Mouse (Mus musculus) forelimb bud, embryonic 11.5 days (tissue): ENCODE measurements around the gene Agpat4.
A peak's percentile ranks its signal among the peaks of the same experiment; 100 is the strongest.
"Not testable (repeated sequence)": the region's sequence is repeated elsewhere in the genome, so short reads cannot be mapped to it uniquely, and the experiment has no call there.

Experiments used
- DNase-seq: peaks from one replicate; pipeline ENCODE4 v3.0.0-alpha.2; 2012; ENCODE audit warnings: low read depth, low spot score

The Agpat4 gene

GRCm38 (mm10) chr17:12195137-12195536, 76.6 kb downstream of the Agpat4 start:
- peak; percentile 60 for DNase-seq

- DNase-seq = no peak
Observed at GRCm38 (mm10) chr17:12195604-12196003, 77.1 kb downstream of the Agpat4 start.

- no peak for DNase-seq
Observed at GRCm38 (mm10) chr17:12199933-12200332, 81.4 kb downstream of the Agpat4 start.

GRCm38 (mm10) chr17:12201086-12201485, 82.6 kb downstream of the Agpat4 start:
- no peak for DNase-seq

GRCm38 (mm10) chr17:12203414-12203897, 85.0 kb downstream of the Agpat4 start:
- DNase-seq = peak; percentile 33

- no peak for DNase-seq
Observed at GRCm38 (mm10) chr17:12204246-12204645, 85.7 kb downstream of the Agpat4 start.

GRCm38 (mm10) chr17:12204689-12205014, 86.1 kb downstream of the Agpat4 start:
- DNase-seq = no peak

GRCm38 (mm10) chr17:12205015-12205693, 86.7 kb downstream of the Agpat4 start:
- no peak for DNase-seq

GRCm38 (mm10) chr17:12205694-12206075, 87.2 kb downstream of the Agpat4 start:
- DNase-seq = peak; percentile 33

GRCm38 (mm10) chr17:12206248-12206647, 87.7 kb downstream of the Agpat4 start:
- DNase-seq = no peak

- DNase-seq = no peak
Observed at GRCm38 (mm10) chr17:12207022-12207548, 88.6 kb downstream of the Agpat4 start.

- DNase-seq = no peak
Observed at GRCm38 (mm10) chr17:12209481-12209880, 91.0 kb downstream of the Agpat4 start.

- DNase-seq = peak; percentile 88
Observed at GRCm38 (mm10) chr17:12210544-12211132, 92.1 kb downstream of the Agpat4 start.

GRCm38 (mm10) chr17:12211890-12212289, 93.4 kb downstream of the Agpat4 start:
- no peak for DNase-seq

GRCm38 (mm10) chr17:12212341-12212740, 93.8 kb downstream of the Agpat4 start:
- no peak for DNase-seq

GRCm38 (mm10) chr17:12213430-12213829, 94.9 kb downstream of the Agpat4 start:
- no peak for DNase-seq

GRCm38 (mm10) chr17:12216224-12216623, 97.7 kb downstream of the Agpat4 start:
- no peak for DNase-seq

GRCm38 (mm10) chr17:12221926-12222325, 103.4 kb downstream of the Agpat4 start:
- no peak for DNase-seq

- DNase-seq = no peak
Observed at GRCm38 (mm10) chr17:12223682-12224081, 105.2 kb downstream of the Agpat4 start.

GRCm38 (mm10) chr17:12224145-12224544, 105.6 kb downstream of the Agpat4 start:
- no peak for DNase-seq

- DNase-seq = not testable (repeated sequence)
Observed at GRCm38 (mm10) chr17:12224551-12224950, 106.0 kb downstream of the Agpat4 start.

GRCm38 (mm10) chr17:12225227-12225626, 106.7 kb downstream of the Agpat4 start:
- DNase-seq = no peak

- peak; percentile 76 for DNase-seq
Observed at GRCm38 (mm10) chr17:12226551-12226950, 108.0 kb downstream of the Agpat4 start.
